Mouse (Mus musculus): Measurements from ENCODE around the gene Cfap74. TPM values are rescaled to one million over a fixed set of nuclear protein-coding genes. Genes with fewer than 3 reads are reported as not detected.

The Cfap74 gene
- total and polyA plus RNA-seq, 3 experiments, result 0.39 to 1.0 TPM; not detected in 1

- TF ChIP-seq KAT2A (conservative IDR thresholded peaks at IDR 0.05; ENCODE audit: low read depth, low read length) (no peak), ETS1 (IDR thresholded peaks at IDR 0.05; ENCODE audit: low read depth, low read length) (no peak), NRF1 (IDR thresholded peaks at IDR 0.05; ENCODE audit: insufficient read depth, low read depth, low read length, poor library complexity, severe bottlenecking) (no peak), TCF12 (IDR thresholded peaks at IDR 0.05; ENCODE audit: low read depth, low read length) (no peak), ELF1 (IDR thresholded peaks at IDR 0.05; ENCODE audit: low read depth, low read length) (no peak), SIN3A (IDR thresholded peaks at IDR 0.05; ENCODE audit: low read length) (no peak), MAFK (IDR thresholded peaks at IDR 0.05; ENCODE audit: borderline replicate concordance, low read depth, low read length) (no peak), RCOR1 (IDR thresholded peaks at IDR 0.05; ENCODE audit: low read depth, low read length) (no peak), CTCF (IDR thresholded peaks at IDR 0.05 in 2 of 3, conservative IDR thresholded peaks at IDR 0.05 in 1 of 3; ENCODE audit: control insufficient read depth in 1 of 3, insufficient read depth in 1 of 3, low read depth in 2 of 3, low read length in 3 of 3, poor library complexity in 1 of 3, severe bottlenecking in 1 of 3) (no peak), SMC3 (IDR thresholded peaks at IDR 0.05; ENCODE audit: low read depth, low read length) (no peak), EP300 (IDR thresholded peaks at IDR 0.05; ENCODE audit: low read depth in 1 of 2, low read length in 2 of 2) (no peak), E2F4 (IDR thresholded peaks at IDR 0.05; ENCODE audit: borderline replicate concordance, low read depth, low read length) (no peak), MAX (IDR thresholded peaks at IDR 0.05; ENCODE audit: low read length) (no peak), MXI1 (IDR thresholded peaks at IDR 0.05; ENCODE audit: low read depth, low read length) (no peak), TBP (IDR thresholded peaks at IDR 0.05; ENCODE audit: low read depth, low read length) (no peak), TAL1 (IDR thresholded peaks at IDR 0.05; ENCODE audit: low read length) (no peak), RAD21 (IDR thresholded peaks at IDR 0.05; ENCODE audit: low read depth, low read length) (no peak), GATA1 (IDR thresholded peaks at IDR 0.05; ENCODE audit: low read depth, low read length) (no peak), USF1 (IDR thresholded peaks at IDR 0.05; ENCODE audit: low read depth, low read length) (no peak), ZNF384 (IDR thresholded peaks at IDR 0.05; ENCODE audit: low read depth, low read length) (no peak)
These were observed 96.8 kb downstream of the Cfap74 start for GRCm38 (mm10) chr4:155505671-155506295.

GRCm38 (mm10) chr4:155508614-155509013, 99.6 kb downstream of the Cfap74 start:
- H3K36me3 ChIP-seq (ENCODE audit: control insufficient read depth in 1 of 2, insufficient read depth in 2 of 2, low read length in 2 of 2), result peaks cover 9 to 31% of the 10 kb centered on the region in 2 experiments
- no peak overlapping the region for H3K27ac ChIP-seq (ENCODE audit: control insufficient read depth, low read depth, low read length)
- peaks cover 11 to 21% of the 10 kb centered on the region in 2 experiments for H3K4me1 ChIP-seq (ENCODE audit: control insufficient read depth in 1 of 2, insufficient read depth in 2 of 2, low read length in 2 of 2)
- no peaks in the 10 kb centered on the region for H3K9me3 ChIP-seq (replicated peaks; ENCODE audit: insufficient read depth, low read length)
- no peak overlapping the region for H3K4me3 ChIP-seq (ENCODE audit: control insufficient read depth in 1 of 2, insufficient read depth in 1 of 2, low read depth in 2 of 2, low read length in 2 of 2)
- peaks cover 76% of the 10 kb centered on the region for H3K79me2 ChIP-seq (ENCODE audit: control insufficient read depth, insufficient read depth, low read length, poor library complexity)
- no peak for DNase-seq (ENCODE audit: low read depth, low spot score)
- no peak overlapping the region for H3K9ac ChIP-seq (ENCODE audit: control insufficient read depth, low read depth, low read length, poor library complexity, severe bottlenecking)
- TF ChIP-seq ETS1 (IDR thresholded peaks at IDR 0.05; ENCODE audit: low read depth, low read length) (no peak), ZC3H11A (IDR thresholded peaks at IDR 0.05; ENCODE audit: low read depth, low read length) (no peak), MXI1 (IDR thresholded peaks at IDR 0.05; ENCODE audit: low read depth, low read length) (no peak), GABPA (IDR thresholded peaks at IDR 0.05; ENCODE audit: low read depth, low read length) (no peak), MEF2A (IDR thresholded peaks at IDR 0.05; ENCODE audit: extremely low read depth, insufficient replicate concordance, low read depth, low read length, poor library complexity, severe bottlenecking) (no peak), JUND (IDR thresholded peaks at IDR 0.05; ENCODE audit: low read depth, low read length) (no peak), RAD21 (IDR thresholded peaks at IDR 0.05; ENCODE audit: low read depth, low read length) (no peak), CHD2 (IDR thresholded peaks at IDR 0.05; ENCODE audit: low read length) (no peak), EP300 (IDR thresholded peaks at IDR 0.05; ENCODE audit: low read depth in 1 of 2, low read length in 2 of 2) (no peak), ZKSCAN1 (IDR thresholded peaks at IDR 0.05; ENCODE audit: low read depth, low read length) (no peak), CHD1 (IDR thresholded peaks at IDR 0.05; ENCODE audit: low read depth, low read length) (no peak), NRF1 (IDR thresholded peaks at IDR 0.05; ENCODE audit: insufficient read depth, low read depth, low read length, poor library complexity, severe bottlenecking) (no peak), MYC (IDR thresholded peaks at IDR 0.05; ENCODE audit: low read depth, low read length) (no peak), RCOR1 (IDR thresholded peaks at IDR 0.05; ENCODE audit: low read depth, low read length) (no peak), POLR2AphosphoS2 (IDR thresholded peaks at IDR 0.05; ENCODE audit: low read length) (no peak), USF1 (IDR thresholded peaks at IDR 0.05; ENCODE audit: low read depth, low read length) (no peak), HCFC1 (IDR thresholded peaks at IDR 0.05; ENCODE audit: low read depth, low read length) (no peak), MAX (IDR thresholded peaks at IDR 0.05; ENCODE audit: low read length) (no peak), ZMIZ1 (IDR thresholded peaks at IDR 0.05; ENCODE audit: low read depth, low read length) (no peak)
- no peaks in the 10 kb centered on the region for H3K27me3 ChIP-seq (ENCODE audit: control insufficient read depth in 1 of 2, insufficient read depth in 2 of 2, low read length in 2 of 2)

More at GRCm38 (mm10) chr4:155505671-155506295, 96.8 kb downstream of the Cfap74 start:
- Histone ChIP-seq H3K27me3 (ENCODE audit: control insufficient read depth in 1 of 2, insufficient read depth in 2 of 2, low read length in 2 of 2) (no peaks in the 10 kb centered on the region), H3K4me3 (ENCODE audit: control insufficient read depth in 1 of 2, insufficient read depth in 1 of 2, low read depth in 2 of 2, low read length in 2 of 2) (no peak overlapping the region), H3K36me3 (ENCODE audit: control insufficient read depth in 1 of 2, insufficient read depth in 2 of 2, low read length in 2 of 2) (peaks cover 4 to 33% of the 10 kb centered on the region in 2 experiments), H3K9ac (ENCODE audit: control insufficient read depth, low read depth, low read length, poor library complexity, severe bottlenecking) (no peak overlapping the region), H3K4me1 (ENCODE audit: control insufficient read depth in 1 of 2, insufficient read depth in 2 of 2, low read length in 2 of 2) (peaks cover 11 to 24% of the 10 kb centered on the region in 2 experiments), H3K27ac (ENCODE audit: control insufficient read depth, low read depth, low read length) (no peak overlapping the region), H3K9me3 (replicated peaks; ENCODE audit: insufficient read depth, low read length) (no peaks in the 10 kb centered on the region), H3K79me2 (ENCODE audit: control insufficient read depth, insufficient read depth, low read length, poor library complexity) (peaks cover 74% of the 10 kb centered on the region)
- DNase-seq (ENCODE audit: low read depth, low spot score), result no peak
